Mouse (Mus musculus) urinary bladder, postnatal 10 days (tissue): Measurements from ENCODE around the gene Crb3.

ENCODE experiments used
- DNase-seq: peaks from one replicate; pipeline ENCODE4 v3.0.0; 2022; ENCODE audit warnings: low spot score

Crb3 gene

DNA sequence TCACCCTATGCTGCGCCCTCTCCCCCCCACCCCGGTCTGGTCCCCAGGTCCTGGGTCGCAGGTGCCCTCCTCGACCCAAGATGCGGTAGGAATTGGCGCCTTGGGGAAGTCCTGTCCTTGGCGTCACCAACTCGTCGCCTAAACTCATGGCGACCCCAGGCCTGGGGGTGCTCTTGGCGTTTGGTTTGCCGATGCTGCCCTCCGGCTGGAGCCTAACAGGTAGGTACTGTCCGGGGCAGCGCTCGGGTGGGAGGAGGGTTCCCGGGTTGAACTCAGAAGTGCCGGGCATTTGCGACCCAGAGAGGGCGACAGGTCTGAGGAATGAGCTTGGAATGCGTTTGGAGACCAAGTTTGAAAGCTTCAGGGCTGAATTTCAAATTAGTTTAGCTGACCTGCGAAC lies 3.6 kb downstream of the Crb3 start:
- no peak for DNase-seq

GRCm38 (mm10) chr17:57063031-57063430 lies 4.1 kb downstream of the Crb3 start:
- no peak for DNase-seq

GRCm38 (mm10) chr17:57066908-57067307 lies 8.0 kb downstream of the Crb3 start:
- no peak for DNase-seq

GRCm38 (mm10) chr17:57070272-57070671 lies 11.4 kb downstream of the Crb3 start:
- no peak for DNase-seq

DNA sequence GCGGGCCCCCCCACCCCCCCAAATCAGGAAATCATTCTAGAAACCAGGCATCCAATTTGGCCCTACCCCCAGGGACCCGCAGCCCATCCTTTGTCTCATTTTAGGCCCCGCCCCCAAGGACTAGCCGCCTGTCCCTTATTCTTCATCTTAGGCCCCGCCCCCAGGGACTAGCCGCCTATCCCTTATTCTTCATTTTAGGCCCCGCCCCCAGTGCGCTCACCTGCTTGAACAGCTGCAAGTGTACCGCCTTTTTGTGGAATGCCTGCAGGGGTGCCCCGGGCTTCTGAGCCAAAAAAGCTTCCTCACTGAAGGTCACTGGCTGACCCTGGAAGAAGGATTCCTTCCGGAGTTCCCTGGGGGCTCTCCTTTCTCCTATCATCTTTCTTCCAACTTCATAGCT lies 11.8 kb downstream of the Crb3 start:
- DNase-seq = no peak

- no peak for DNase-seq
Observed at GRCm38 (mm10) chr17:57076916-57077315, 18.0 kb downstream of the Crb3 start.

GRCm38 (mm10) chr17:57078336-57078735 lies 19.4 kb downstream of the Crb3 start, which contains the start of gene Dennd1c:
Dennd1c (minus strand) TSS chr17:57078514.
- DNase-seq = no peak

- DNase-seq = no peak
Observed at GRCm38 (mm10) chr17:57079919-57080318, 21.0 kb downstream of the Crb3 start.

DNA sequence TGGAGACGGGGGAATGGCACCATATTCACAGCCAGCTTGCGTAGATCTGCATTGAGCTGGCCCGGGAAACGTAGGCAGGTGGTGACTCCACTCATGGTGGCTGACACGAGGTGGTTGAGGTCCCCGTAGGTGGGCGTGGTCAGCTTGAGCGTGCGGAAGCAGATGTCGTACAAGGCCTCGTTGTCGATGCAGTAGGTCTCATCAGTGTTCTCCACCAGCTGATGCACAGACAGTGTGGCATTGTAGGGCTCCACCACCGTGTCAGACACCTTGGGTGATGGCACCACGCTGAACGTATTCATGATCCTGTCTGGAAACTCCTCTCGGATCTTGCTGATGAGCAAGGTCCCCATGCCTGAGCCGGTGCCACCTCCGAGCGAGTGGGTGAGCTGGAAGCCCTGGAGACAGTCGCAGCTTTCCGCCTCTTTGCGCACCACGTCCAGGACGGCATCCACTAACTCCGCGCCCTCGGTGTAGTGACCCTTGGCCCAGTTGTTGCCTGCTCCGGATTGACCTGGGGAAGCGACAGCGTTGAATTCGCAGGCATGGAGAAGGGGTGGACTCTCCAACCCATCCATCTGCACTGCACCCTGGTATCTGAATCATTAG lies 22.4 kb downstream of the Crb3 start:
- no peak for DNase-seq

DNA sequence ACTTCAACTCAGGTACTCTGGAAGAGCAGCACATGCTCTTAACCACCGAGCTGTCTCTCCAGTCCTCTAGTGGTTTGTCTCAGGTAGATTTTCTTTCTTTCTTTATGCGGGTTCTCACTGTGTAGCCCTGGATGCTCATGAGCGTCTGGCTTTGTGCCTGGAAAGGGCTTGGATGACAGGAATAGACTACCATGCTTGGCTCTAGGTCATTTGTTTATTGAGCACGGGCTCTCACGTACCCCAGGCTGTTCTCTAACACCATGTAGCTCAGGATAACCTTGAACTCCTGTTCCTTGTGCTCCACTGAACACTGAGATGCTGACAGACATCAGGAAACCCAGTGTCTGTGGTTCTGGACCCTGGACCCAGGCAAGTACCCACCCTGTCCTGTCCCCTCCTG lies 23.6 kb downstream of the Crb3 start:
- DNase-seq = no peak

DNA sequence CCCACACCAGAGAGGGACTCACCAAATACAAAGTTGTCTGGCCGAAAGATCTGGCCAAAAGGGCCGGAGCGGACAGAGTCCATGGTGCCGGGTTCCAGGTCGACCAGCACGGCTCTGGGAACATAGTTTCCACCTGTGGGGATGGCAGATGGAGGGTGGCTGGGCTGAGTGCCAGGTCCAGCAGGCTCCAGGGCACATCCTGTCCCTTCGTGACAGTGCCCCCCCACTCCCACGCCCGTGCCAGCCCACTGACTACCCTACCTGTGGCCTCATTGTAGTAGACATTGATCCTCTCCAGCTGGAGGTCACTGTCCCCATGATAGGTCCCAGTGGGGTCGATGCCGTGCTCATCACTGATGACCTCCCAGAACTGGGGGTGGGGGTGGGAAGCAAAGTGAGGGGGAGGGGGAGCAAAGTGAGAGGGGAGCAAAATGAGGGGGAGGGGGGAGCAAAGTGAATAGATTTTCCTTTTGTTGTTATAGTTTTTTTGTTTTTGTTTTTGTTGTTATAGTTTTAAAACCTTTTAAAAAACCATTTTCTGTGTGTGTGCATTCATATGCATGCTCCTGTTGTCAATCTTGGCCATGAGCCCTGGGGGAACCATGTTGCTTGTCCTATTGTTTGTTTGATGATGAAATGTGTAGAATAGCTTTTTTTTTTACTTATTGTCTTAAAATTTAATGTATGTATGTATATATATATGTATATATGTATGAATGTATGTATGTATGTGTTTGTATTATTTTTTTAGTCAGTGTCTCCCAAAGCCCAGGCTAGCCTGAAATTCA lies 27.3 kb downstream of the Crb3 start:
- no peak for DNase-seq

DNA sequence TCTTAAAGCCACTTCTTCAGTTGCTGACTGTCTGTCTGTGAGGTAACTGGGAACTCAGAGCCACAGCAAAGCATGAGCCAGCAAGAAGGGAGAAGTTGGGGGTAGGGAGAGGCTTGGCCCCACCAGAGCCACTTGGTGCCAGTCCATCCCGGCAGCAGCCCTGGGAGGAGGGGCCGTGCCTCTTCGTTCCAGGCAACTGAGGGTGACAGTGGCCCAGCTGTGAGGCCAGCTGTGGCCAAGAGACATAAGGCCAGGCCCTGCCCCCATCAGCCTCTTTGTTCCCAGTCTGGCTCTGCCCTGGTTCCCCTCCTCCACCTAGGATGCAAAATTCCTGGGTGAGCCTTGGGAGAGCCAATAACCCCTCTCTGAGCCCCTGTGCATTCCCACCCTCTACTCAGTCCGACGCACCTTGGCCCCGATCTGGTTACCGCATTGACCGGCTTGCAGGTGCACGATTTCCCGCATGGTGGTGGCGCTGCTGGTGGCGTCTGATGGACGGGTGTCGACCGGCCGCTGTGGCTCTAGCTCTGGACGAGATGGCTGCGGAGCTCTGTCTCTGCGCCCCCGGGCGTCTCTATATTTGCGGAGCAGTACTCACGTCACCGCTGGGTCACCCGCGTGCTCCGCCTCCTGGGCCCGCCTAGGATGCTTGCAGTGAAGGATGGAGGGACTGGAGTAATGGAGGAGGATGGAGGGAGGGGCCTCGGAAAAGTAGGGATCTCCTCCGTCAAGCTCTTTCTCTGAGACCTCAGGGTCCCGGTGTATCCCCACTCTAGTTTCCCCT lies 28.3 kb downstream of the Crb3 start, which contains the start of gene Tubb4a:
Gene Tubb4a (minus strand): TSS at position 734 of the 784 bp plus-strand sequence.
- DNase-seq = no peak

- no peak for DNase-seq
Observed at GRCm38 (mm10) chr17:57094222-57094621, 35.3 kb downstream of the Crb3 start.

GRCm38 (mm10) chr17:57095855-57096622 lies 37.1 kb downstream of the Crb3 start:
- DNase-seq = no peak

- peak; percentile 60 for DNase-seq
Observed at GRCm38 (mm10) chr17:57096623-57096920, 37.7 kb downstream of the Crb3 start.

DNA sequence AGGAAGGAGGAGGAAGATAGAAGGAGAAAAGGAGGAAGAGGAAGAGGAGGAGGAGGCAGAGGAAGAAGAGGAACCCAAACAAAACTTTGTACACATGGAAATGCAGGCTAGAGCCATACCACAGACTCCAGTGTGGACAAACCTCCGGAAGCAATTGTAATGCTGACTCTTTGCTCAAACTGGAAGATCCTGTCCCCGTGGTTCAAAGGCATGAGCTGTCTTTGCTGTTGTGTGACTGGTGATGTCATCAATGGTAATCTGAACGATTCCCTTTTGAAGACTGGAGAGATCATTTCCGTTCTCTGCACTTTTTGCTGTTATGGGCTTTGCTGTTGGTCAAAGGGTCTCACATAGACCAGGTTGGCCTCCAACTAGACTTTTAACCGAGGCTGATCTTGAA lies 39.4 kb downstream of the Crb3 start:
- no peak for DNase-seq

GRCm38 (mm10) chr17:57099629-57100325 lies 40.9 kb downstream of the Crb3 start:
- no peak for DNase-seq

DNA sequence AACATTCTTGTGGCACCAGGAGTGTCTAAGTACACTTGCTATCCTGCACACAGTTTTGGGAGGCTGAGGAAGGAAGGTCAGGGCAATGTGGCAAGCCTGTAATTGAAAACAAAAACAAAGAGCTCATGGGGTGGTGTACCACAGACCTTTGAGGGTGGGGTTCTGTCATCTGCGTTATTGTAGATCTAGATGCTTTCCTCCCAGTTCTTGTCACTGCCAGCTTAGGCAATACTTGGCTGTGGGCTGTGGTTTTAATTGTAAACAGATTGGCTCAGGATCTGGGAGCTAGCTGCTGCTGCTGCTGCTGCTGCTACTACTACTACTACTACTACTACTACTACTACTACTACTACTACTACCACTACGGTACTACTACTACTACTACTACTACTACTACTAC lies 43.4 kb downstream of the Crb3 start:
- no peak for DNase-seq

DNA sequence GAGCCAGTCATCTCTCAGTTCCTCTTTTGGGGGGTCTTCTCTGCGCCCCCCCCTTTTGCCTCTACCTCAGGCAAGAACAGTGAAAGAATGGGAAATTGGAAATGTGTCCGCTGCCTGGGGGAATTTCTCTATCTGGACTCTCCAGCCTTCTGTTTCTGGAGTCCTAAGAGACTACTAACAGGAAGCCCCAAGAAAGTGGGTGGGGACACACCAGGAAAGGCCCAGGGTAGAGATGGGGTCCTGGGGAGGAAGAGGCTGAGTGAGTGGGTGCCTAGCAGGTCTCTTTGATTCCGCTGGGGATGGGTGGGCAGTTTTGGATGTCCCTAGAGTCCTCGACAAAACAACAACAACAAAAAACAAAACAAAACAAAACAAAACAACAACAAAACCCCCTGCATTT lies 45.6 kb downstream of the Crb3 start:
- DNase-seq = no peak

- DNase-seq = no peak
Observed at GRCm38 (mm10) chr17:57105181-57106034, 46.5 kb downstream of the Crb3 start, which contains the start of gene Tnfsf9. Tnfsf9 (plus strand) TSS chr17:57105325.

GRCm38 (mm10) chr17:57106035-57106368 lies 47.1 kb downstream of the Crb3 start:
- DNase-seq = no peak
